7 mouse cellular contexts compared by ENCODE assay signal in genomic region chr19:36452210-36452609, GRCm38 (mm10).
DNase-seq lines count a peak whose midpoint lies in the region; ATAC-seq and TF ChIP-seq lines count a peak whose summit lies in the region.
"Not testable (repeated sequence)": the region's sequence is repeated elsewhere in the genome, so short reads cannot be mapped to it uniquely, and the experiment has no call there.

No protein-coding gene starts in this region.

- H3K36me3 ChIP-seq in heart, embryonic 11.5 days (ENCODE audit: control insufficient read depth, insufficient read depth, low read length); liver, embryonic 11.5 days (ENCODE audit: control insufficient read depth, insufficient read depth, low read length); liver, embryonic 14.5 days (replicated peaks; ENCODE audit: control insufficient read depth, insufficient read depth, low read depth): not testable (repeated sequence)
- peaks cover 18% of the 10 kb centered on the region; the same call in 1 of the 2 replicates for H3K36me3 ChIP-seq in liver, postnatal 0 days (replicated peaks; ENCODE audit: insufficient read depth, low read length)

- not testable (repeated sequence) for H3K27me3 ChIP-seq in heart, embryonic 11.5 days (ENCODE audit: control insufficient read depth, insufficient read depth, low read length); liver, embryonic 11.5 days (replicated peaks; ENCODE audit: control insufficient read depth, insufficient read depth, low read length); liver, embryonic 14.5 days (ENCODE audit: control insufficient read depth, insufficient read depth, low read length); liver, postnatal 0 days (ENCODE audit: insufficient read depth, low read length)

- H3K9ac ChIP-seq in heart, embryonic 11.5 days (ENCODE audit: low read depth, low read length); liver, embryonic 11.5 days (ENCODE audit: low read depth, low read length): not testable (repeated sequence)
- H3K9ac ChIP-seq in liver, embryonic 14.5 days (replicated peaks) = peak overlapping the region; percentile 51
- H3K9ac ChIP-seq in liver, postnatal 0 days (replicated peaks) = 0 out of 2 replicates have a peak overlapping the region, but pooled peaks have one; percentile 0

- peak; percentile 71 for TF ChIP-seq EP300 in liver, embryonic 14.5 days (IDR thresholded peaks at IDR 0.05; ENCODE audit: low read depth)
- peak; percentile 78 for TF ChIP-seq EP300 in liver, postnatal 0 days (IDR thresholded peaks at IDR 0.05; ENCODE audit: low read depth)

- DNase-seq in liver, embryonic 11.5 days (ENCODE audit: low spot score); liver, postnatal 0 days: not testable (repeated sequence)
- DNase-seq in liver, embryonic 14.5 days (ENCODE audit: low read depth in 3 of 3, low spot score in 3 of 3) = peak; percentile 43 to 51 (median 45)

- not testable (repeated sequence) for H3K4me1 ChIP-seq in bone marrow, adult 2 months (ENCODE audit: control insufficient read depth, insufficient read depth, low read length); heart, embryonic 11.5 days (ENCODE audit: control insufficient read depth, insufficient read depth, low read length)
- peaks cover 18% of the 10 kb centered on the region for H3K4me1 ChIP-seq in liver, embryonic 11.5 days (replicated peaks; ENCODE audit: control insufficient read depth, insufficient read depth, low read length)
- H3K4me1 ChIP-seq in liver, embryonic 14.5 days (replicated peaks; ENCODE audit: control insufficient read depth in 2 of 2, insufficient read depth in 2 of 2, low read length in 1 of 2) = peaks cover 33% of the 10 kb centered on the region in 2 experiments
- peaks cover 15% of the 10 kb centered on the region for H3K4me1 ChIP-seq in liver, postnatal 0 days (ENCODE audit: insufficient read depth)

- TF ChIP-seq CTCF in bone marrow, adult 2 months (IDR thresholded peaks at IDR 0.05; ENCODE audit: control insufficient read depth, insufficient read depth, low read length); liver, embryonic 14.5 days (IDR thresholded peaks at IDR 0.05; ENCODE audit: low read depth); liver, postnatal 0 days (IDR thresholded peaks at IDR 0.05; ENCODE audit: low read depth): not testable (repeated sequence)

- TF ChIP-seq POLR2A in bone marrow, adult 2 months (IDR thresholded peaks at IDR 0.05; ENCODE audit: borderline replicate concordance, control insufficient read depth, low read depth, low read length) = not testable (repeated sequence)

- H3K4me2 ChIP-seq in heart, embryonic 11.5 days; liver, embryonic 11.5 days; liver, postnatal 0 days (ENCODE audit: low read depth, low read length): not testable (repeated sequence)
- peak overlapping the region; percentile 36 for H3K4me2 ChIP-seq in liver, embryonic 14.5 days (ENCODE audit: low read depth)

- peak overlapping the region; percentile 64 for H3K27ac ChIP-seq in bone marrow, adult 2 months (ENCODE audit: control insufficient read depth, insufficient read depth, low read depth, low read length, poor library complexity)
- H3K27ac ChIP-seq in heart, embryonic 11.5 days (ENCODE audit: low read depth, low read length) = 0 out of 2 replicates have a peak overlapping the region, but pooled peaks have one; percentile 22
- H3K27ac ChIP-seq in liver, embryonic 11.5 days (ENCODE audit: low read depth, low read length) = peak overlapping the region; percentile 1; the same call in 1 of the 2 replicates
- H3K27ac ChIP-seq in liver, embryonic 14.5 days = peak overlapping the region; percentile 91
- H3K27ac ChIP-seq in liver, postnatal 0 days (ENCODE audit: low read depth) = peak overlapping the region; percentile 86

- peak; percentile 39; the same call in 1 of the 2 replicates for ATAC-seq in common myeloid progenitor, adult 5-6 weeks (replicated peaks; ENCODE audit: low read depth, poor library complexity, severe bottlenecking)
- ATAC-seq in heart, embryonic 11.5 days (replicated peaks; ENCODE audit: insufficient number of reproducible peaks, low FRiP score, low TSS enrichment) = not testable (repeated sequence)
- ATAC-seq in liver, embryonic 11.5 days (replicated peaks; ENCODE audit: low FRiP score) = peak; percentile 70
- ATAC-seq in liver, embryonic 14.5 days (ENCODE audit: insufficient read depth) = peak; percentile 68
- ATAC-seq in liver, postnatal 0 days = peak; percentile 40; the same call in 1 of the 2 replicates
- ATAC-seq in megakaryocyte-erythroid progenitor cell, adult 5-6 weeks (replicated peaks; ENCODE audit: low FRiP score, low TSS enrichment, poor library complexity, severe bottlenecking) = peak; percentile 56; the same call in 1 of the 2 replicates

- not testable (repeated sequence) for H3K9me3 ChIP-seq in heart, embryonic 11.5 days (replicated peaks; ENCODE audit: control insufficient read depth, low read length); liver, embryonic 11.5 days (ENCODE audit: control insufficient read depth, low read length); liver, embryonic 14.5 days (ENCODE audit: control insufficient read depth, low read length); liver, postnatal 0 days (ENCODE audit: low read length)

- not testable (repeated sequence) for H3K4me3 ChIP-seq in bone marrow, adult 2 months (replicated peaks; ENCODE audit: control insufficient read depth, low read depth, low read length); heart, embryonic 11.5 days (ENCODE audit: low read depth, low read length); liver, embryonic 11.5 days (ENCODE audit: low read depth, low read length); liver, embryonic 14.5 days (ENCODE audit: insufficient read depth in 1 of 2, low read depth in 2 of 2, low read length in 2 of 2); liver, postnatal 0 days (ENCODE audit: low read depth, low read length)

- WGBS in bone marrow, adult 2 months = 49% methylated on average over 3 of the region's 3 CpGs
- 42% methylated on average over 3 of the region's 3 CpGs for WGBS in heart, embryonic 11.5 days (ENCODE audit: insufficient replicate concordance)
- WGBS in liver, embryonic 11.5 days = 49% methylated on average over 3 of the region's 3 CpGs
- WGBS in liver, embryonic 14.5 days (ENCODE audit: insufficient replicate concordance) = 49% methylated on average over 3 of the region's 3 CpGs
- 61% methylated on average over 3 of the region's 3 CpGs for WGBS in liver, postnatal 0 days (ENCODE audit: insufficient replicate concordance)

Comparison
In these comparisons a context has a peak if more than half of its experiments do, and no peak if none do; other contexts are left out.
1. H3K27ac ChIP-seq: peak in every context shown above with its lines; median percentile 91 in liver, embryonic 14.5 days; 86 in liver, postnatal 0 days; 64 in bone marrow, adult 2 months; 22 in heart, embryonic 11.5 days; 1 in liver, embryonic 11.5 days.